Mouse (Mus musculus): ENCODE measurements at regions not wholly inside any gene's neighbourhood (a gene's known extent, or its start where the extent isn't known, plus 50 kb on each side); places are given as distances from the start of the nearest gene placed in this dataset. TPM values are rescaled to one million over a fixed set of nuclear protein-coding genes. Genes with fewer than 3 reads are reported as not detected.

Small RNA genes lying in the stretch of these regions (microRNA-seq; reads per million reads assigned to microRNA genes)
- not detected for gene Gm27878

All from limb, embryonic 13.5 days (tissue).